Mouse (Mus musculus) lung, adult 2 months (tissue): ENCODE measurements around the gene Apln. TPM values are rescaled to one million over a fixed set of nuclear protein-coding genes. Genes with fewer than 3 reads are reported as not detected.

Experiments used
- DNase-seq: peaks from one replicate; pipeline ENCODE4 v3.0.0; 2022
- H3K4me1 ChIP-seq: fragments of 200-500 bp; 2 replicates; pipeline ENCODE4 v1.6.1; 2011; ENCODE audit warnings: low read length; ENCODE audit not compliant: control insufficient read depth, insufficient read depth
- H3K4me3 ChIP-seq: fragments of 200-500 bp; replicated peaks from 2 replicates; pipeline ENCODE3; 2011; ENCODE audit warnings: low read depth, mild to moderate bottlenecking, control low read depth, low read length; ENCODE audit errors: extremely low read depth
- CTCF ChIP-seq: fragments of 200-500 bp; IDR thresholded peaks from 2 replicates; pipeline ENCODE4 v1.5.1; 2011; ENCODE audit warnings: mild to moderate bottlenecking, low read length, control low read depth; ENCODE audit not compliant: insufficient read depth
- POLR2A ChIP-seq: fragments of 200-500 bp; IDR thresholded peaks from 2 replicates; pipeline ENCODE4 v1.6.1; 2011; ENCODE audit warnings: low read depth, mild to moderate bottlenecking, control low read depth, low read length, borderline replicate concordance; ENCODE audit errors: extremely low read depth
- WGBS: fragments of 180-500 bp; shearing (Covaris S2); methylation state at CpG from one replicate; pipeline ENCODE4 v1.1.7; 2018; 5-methylcytosine and 5-hydroxymethylcytosine counted together
- polyA plus RNA-seq: library from polyadenylated mRNA; depleted of rRNA; stranded (reverse); fragments of >200 nt; gene quantifications from 2 replicates; pipeline ENCODE4 v1.2.3, GENCODE M21; 2012; rRNA removed

Apln gene
- polyA plus RNA-seq, result 25.1 and 27.5 TPM in 2 replicates

GRCm38 (mm10) chrX:48034144-48035113 is at the start of gene Apln:
Gene Apln (minus strand): TSS chrX:48034853.
- DNase-seq, result peak; percentile 22
- 31% methylated on average over 73 of the region's 73 CpGs for WGBS
- TF ChIP-seq POLR2A (peak; percentile 34; the same call in 1 of the 2 replicates), CTCF (no peak)
- Histone ChIP-seq H3K4me1 (peaks cover 2% of the 10 kb centered on the region; the same call in 1 of the 2 replicates), H3K4me3 (peak within 1 kb of the TSS; percentile 56)

- Histone ChIP-seq H3K4me1 (no peaks in the 10 kb centered on the region), H3K4me3 (no peak overlapping the region)
- TF ChIP-seq CTCF (no peak), POLR2A (no peak)
- 39% methylated on average over 5 of the region's 5 CpGs for WGBS
- no peak for DNase-seq
Observed at GRCm38 (mm10) chrX:48082364-48082763, 47.7 kb upstream of the Apln start.

GRCm38 (mm10) chrX:48076806-48077425 is 42.3 kb upstream of the Apln start:
- Histone ChIP-seq H3K4me3 (no peak overlapping the region), H3K4me1 (no peaks in the 10 kb centered on the region)
- TF ChIP-seq POLR2A (no peak), CTCF (no peak)
- WGBS, result 81% methylated on average over 4 of the region's 4 CpGs
- no peak for DNase-seq

- 76% methylated on average over 3 of the region's 3 CpGs for WGBS
- TF ChIP-seq POLR2A (no peak), CTCF (no peak)
- Histone ChIP-seq H3K4me1 (no peaks in the 10 kb centered on the region), H3K4me3 (no peak overlapping the region)
- DNase-seq, result no peak
Observed at GRCm38 (mm10) chrX:48074691-48075090, 40.0 kb upstream of the Apln start.

GRCm38 (mm10) chrX:48072401-48072800 is 37.7 kb upstream of the Apln start:
- 50% methylated on average over 5 of the region's 5 CpGs for WGBS
- no peak for TF ChIP-seq CTCF
- TF ChIP-seq POLR2A, result no peak

GRCm38 (mm10) chrX:48071961-48072360 is 37.3 kb upstream of the Apln start:
- H3K4me3 ChIP-seq, result no peak overlapping the region
- DNase-seq, result no peak
- TF ChIP-seq CTCF (no peak), POLR2A (no peak)
- no peaks in the 10 kb centered on the region for H3K4me1 ChIP-seq
- 62% methylated on average over 3 of the region's 3 CpGs for whole genome bisulfite sequencing

More at GRCm38 (mm10) chrX:48072401-48072800, 37.7 kb upstream of the Apln start:
- Histone ChIP-seq H3K4me3 (no peak overlapping the region), H3K4me1 (no peaks in the 10 kb centered on the region)
- DNase-seq, result no peak

- 81% methylated on average over 3 of the region's 3 CpGs for WGBS
- H3K4me3 ChIP-seq, result no peak overlapping the region
- no peak for TF ChIP-seq CTCF
- TF ChIP-seq POLR2A, result no peak
- DNase-seq, result no peak
- H3K4me1 ChIP-seq, result no peaks in the 10 kb centered on the region
Observed at GRCm38 (mm10) chrX:48066891-48067290, 32.2 kb upstream of the Apln start.

- 47% methylated on average over 5 of the region's 5 CpGs for WGBS
- TF ChIP-seq POLR2A (no peak), CTCF (no peak)
- no peaks in the 10 kb centered on the region for H3K4me1 ChIP-seq
- DNase-seq, result no peak
- H3K4me3 ChIP-seq, result no peak overlapping the region
Observed at GRCm38 (mm10) chrX:48064166-48064853, 29.7 kb upstream of the Apln start.

- TF ChIP-seq CTCF (no peak), POLR2A (no peak)
- 77% methylated on average over 4 of the region's 4 CpGs for WGBS
- Histone ChIP-seq H3K4me3 (no peak overlapping the region), H3K4me1 (no peaks in the 10 kb centered on the region)
- no peak for DNase-seq
Observed at GRCm38 (mm10) chrX:48062481-48062880, 27.8 kb upstream of the Apln start.
